Mouse (Mus musculus): Measurements from ENCODE around the gene 4930522L14Rik. TPM values are rescaled to one million over a fixed set of nuclear protein-coding genes. Genes with fewer than 3 reads are reported as not detected.

The 4930522L14Rik gene
- polyA plus RNA-seq, 1 experiment from 2014 or later = 5.3 TPM

Other genes with a start within 250 kb of the 4930522L14Rik start
- 23.2 and 23.6 TPM in 2 replicates for gene Crlf2, start 192.9 kb downstream of the 4930522L14Rik start, polyA plus RNA-seq (2015; fragmentation: Nextera tagmentation; extraction: Ambion mirVana)
- 1.7 and 2.4 TPM in 2 replicates for gene 5430403G16Rik, start 60.8 kb downstream of the 4930522L14Rik start, polyA plus RNA-seq (2015; fragmentation: Nextera tagmentation; extraction: Ambion mirVana)
- 0.56 and 0.68 TPM in 2 replicates for gene Gm15446, start 171.5 kb upstream of the 4930522L14Rik start, polyA plus RNA-seq (2015; fragmentation: Nextera tagmentation; extraction: Ambion mirVana)
- gene Zfp932, start 244.6 kb upstream of the 4930522L14Rik start, polyA plus RNA-seq (2015; fragmentation: Nextera tagmentation; extraction: Ambion mirVana) = 22.4 and 26.0 TPM in 2 replicates

All from neural tube, embryonic 15.5 days (tissue).